Mouse (Mus musculus) hindbrain, embryonic 15.5 days (tissue): Measurements from ENCODE around the gene Ankrd66. TPM values are rescaled to one million over a fixed set of nuclear protein-coding genes. Genes with fewer than 3 reads are reported as not detected.

Source experiments
- ATAC-seq: fragments of 200-750 bp; cut with Nextera tagmentation; 2 replicates; pipeline ENCODE4 v1.8.0; 2017; ENCODE audit warnings: low read depth, moderate number of reproducible peaks, moderate TSS enrichment; ENCODE audit not compliant: low FRiP score
- H3K27ac ChIP-seq: fragments of 300-500 bp; sonication (generic); replicated peaks from 2 replicates; pipeline ENCODE4 v1.5.1; 2015; ENCODE audit warnings: mild to moderate bottlenecking, inconsistent platforms
- H3K27me3 ChIP-seq: fragments of 300-500 bp; sonication (generic); 2 replicates; pipeline ENCODE4 v1.6.1; 2015; ENCODE audit warnings: control low read depth, inconsistent platforms
- H3K36me3 ChIP-seq: fragments of 300-500 bp; sonication (generic); 2 replicates; pipeline ENCODE4 v1.6.1; 2015; ENCODE audit warnings: control low read depth, inconsistent platforms
- H3K4me1 ChIP-seq: fragments of 300-500 bp; sonication (generic); replicated peaks from 2 replicates; pipeline ENCODE4 v1.6.1; 2015; ENCODE audit warnings: control low read depth, inconsistent platforms
- H3K4me2 ChIP-seq: fragments of 300-500 bp; sonication (generic); 2 replicates; pipeline ENCODE4 v1.6.1; 2015; ENCODE audit warnings: moderate library complexity, mild to moderate bottlenecking, inconsistent platforms
- H3K4me3 ChIP-seq: fragments of 300-500 bp; sonication (generic); 2 replicates; pipeline ENCODE4 v1.5.1; 2015; ENCODE audit warnings: mild to moderate bottlenecking, inconsistent platforms
- H3K9ac ChIP-seq: fragments of 300-500 bp; sonication (generic); 2 replicates; pipeline ENCODE4 v1.6.1; 2015; ENCODE audit warnings: inconsistent platforms
- H3K9me3 ChIP-seq: fragments of 300-500 bp; sonication (generic); 2 replicates; pipeline ENCODE4 v1.6.1; 2016; ENCODE audit warnings: control low read depth, inconsistent platforms
- WGBS: fragments of 180-500 bp; shearing (Covaris S2); methylation state at CpG from one replicate; pipeline ENCODE4 v1.1.7; 2015; 5-methylcytosine and 5-hydroxymethylcytosine counted together
- polyA plus RNA-seq: library from polyadenylated mRNA; unstranded; fragments of >200 nt; fragmentation: Nextera tagmentation; extraction: Ambion mirVana; gene quantifications from 2 replicates; pipeline ENCODE4 v1.2.1, GENCODE M21; 2015

Gene Ankrd66
- polyA plus RNA-seq: 0.76 and 1.1 TPM in 2 replicates

DNA sequence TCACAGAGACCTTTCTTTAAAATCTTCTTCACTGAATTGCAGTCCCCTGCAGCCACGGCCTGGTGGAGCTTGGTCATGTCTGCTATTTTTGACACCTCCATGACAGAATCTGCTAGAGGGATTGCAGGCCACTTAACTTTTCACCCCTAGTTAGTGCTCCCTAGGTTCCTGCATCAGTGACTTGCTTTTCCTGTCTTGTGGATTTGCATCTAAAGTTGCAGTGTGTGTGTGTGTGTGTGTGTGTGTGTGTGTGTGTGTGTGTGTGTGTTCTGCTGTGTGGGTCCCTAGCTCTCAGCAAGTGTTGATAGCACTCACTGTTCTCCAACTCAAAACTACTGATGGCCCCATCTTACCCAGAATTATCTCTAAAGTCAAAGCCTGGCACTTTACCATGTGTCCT is at the start of gene Ankrd66:
TSS of gene Ankrd66 (minus strand) at position 101 of the 400 bp plus-strand sequence.
- Histone ChIP-seq H3K4me1 (no peaks in the 10 kb centered on the region), H3K27ac (no peak within 1 kb of the TSS), H3K4me2 (no peak within 1 kb of the TSS), H3K27me3 (no peaks in the 10 kb centered on the region), H3K36me3 (no peaks in the 10 kb centered on the region), H3K9me3 (no peaks in the 10 kb centered on the region), H3K4me3 (no peak within 1 kb of the TSS), H3K9ac (no peak within 1 kb of the TSS)
- WGBS: 85% methylated on average over 1 of the region's 1 CpGs
- ATAC-seq: no peak

DNA sequence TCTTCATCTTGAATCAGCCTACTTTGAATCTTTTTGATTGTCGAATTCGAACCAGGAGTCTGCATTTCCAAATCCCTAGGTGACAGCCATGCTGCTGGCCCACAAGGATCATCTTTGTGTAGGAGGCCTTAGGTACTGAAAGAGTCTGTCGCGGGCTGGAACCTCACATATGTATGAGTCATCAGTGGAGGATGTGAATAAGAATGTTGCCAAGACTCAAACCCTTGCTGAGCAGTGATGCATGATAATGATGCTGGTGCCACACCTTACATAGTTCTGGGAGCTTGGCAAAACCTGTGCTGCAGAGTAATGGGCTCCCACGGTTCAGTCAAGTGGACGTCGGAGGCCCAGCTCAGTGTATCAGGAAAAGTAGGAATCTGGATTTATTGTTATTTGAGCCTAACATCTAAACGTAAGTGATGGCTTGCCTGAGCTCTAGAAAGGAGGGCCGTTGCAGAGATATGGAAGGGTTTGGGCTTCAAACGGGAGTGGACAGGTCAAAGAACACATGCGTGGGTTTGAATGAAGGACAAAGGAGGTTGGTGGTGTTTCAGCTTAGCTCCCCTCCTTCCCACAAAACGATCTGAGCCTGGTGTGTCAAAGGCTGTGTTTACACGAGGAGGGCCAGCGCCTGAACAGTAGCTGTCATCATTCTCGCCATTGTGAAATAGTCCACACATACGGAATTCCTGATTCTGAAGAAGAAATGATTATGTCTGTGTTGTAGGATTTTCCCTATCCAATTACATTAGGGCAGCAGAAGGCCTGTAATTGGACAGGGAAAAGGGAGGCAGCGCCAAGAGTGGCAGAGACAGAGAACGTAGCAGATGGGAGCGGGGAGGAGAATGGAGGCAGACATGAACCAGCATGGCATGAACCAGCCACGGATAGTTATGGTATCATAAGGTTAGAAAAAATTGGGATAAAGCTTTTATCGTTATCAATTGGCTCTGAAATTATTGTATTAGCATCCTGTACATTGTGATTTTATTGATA is 49.2 kb upstream of the Ankrd66 start:
- no peaks in the 10 kb centered on the region for H3K27me3 ChIP-seq
- no peaks in the 10 kb centered on the region for H3K4me1 ChIP-seq
- ATAC-seq: no peak
- no peak overlapping the region for H3K9ac ChIP-seq
- no peaks in the 10 kb centered on the region for H3K9me3 ChIP-seq
- no peak overlapping the region for H3K4me3 ChIP-seq
- H3K27ac ChIP-seq: no peak overlapping the region
- no peaks in the 10 kb centered on the region for H3K36me3 ChIP-seq
- H3K4me2 ChIP-seq: no peak overlapping the region
- WGBS: 87% methylated on average over 21 of the region's 21 CpGs

DNA sequence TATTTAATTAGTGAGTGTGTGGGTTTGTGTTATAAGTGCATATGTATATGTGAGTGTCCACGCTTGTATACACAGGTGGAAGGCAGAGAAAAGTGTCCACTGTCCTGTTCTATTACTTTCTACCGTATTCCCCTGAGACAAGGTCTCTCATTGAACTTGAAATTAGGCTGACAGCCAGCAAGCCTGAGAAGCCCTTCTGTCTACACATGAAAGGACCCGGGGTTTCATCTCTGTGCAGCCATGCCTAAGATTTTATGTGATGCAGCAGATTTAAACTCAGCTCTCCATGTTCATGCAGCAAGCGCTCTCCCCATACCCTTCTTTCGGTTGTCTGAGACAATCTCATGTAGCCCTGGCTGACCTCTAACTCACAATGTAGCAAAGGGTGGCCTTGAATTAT is 47.1 kb upstream of the Ankrd66 start:
- ATAC-seq: no peak
- WGBS: 64% methylated on average over 5 of the region's 5 CpGs
- Histone ChIP-seq H3K4me1 (no peaks in the 10 kb centered on the region), H3K27me3 (no peaks in the 10 kb centered on the region), H3K4me2 (no peak overlapping the region), H3K9me3 (no peaks in the 10 kb centered on the region), H3K36me3 (no peaks in the 10 kb centered on the region), H3K9ac (no peak overlapping the region), H3K4me3 (no peak overlapping the region), H3K27ac (no peak overlapping the region)

DNA sequence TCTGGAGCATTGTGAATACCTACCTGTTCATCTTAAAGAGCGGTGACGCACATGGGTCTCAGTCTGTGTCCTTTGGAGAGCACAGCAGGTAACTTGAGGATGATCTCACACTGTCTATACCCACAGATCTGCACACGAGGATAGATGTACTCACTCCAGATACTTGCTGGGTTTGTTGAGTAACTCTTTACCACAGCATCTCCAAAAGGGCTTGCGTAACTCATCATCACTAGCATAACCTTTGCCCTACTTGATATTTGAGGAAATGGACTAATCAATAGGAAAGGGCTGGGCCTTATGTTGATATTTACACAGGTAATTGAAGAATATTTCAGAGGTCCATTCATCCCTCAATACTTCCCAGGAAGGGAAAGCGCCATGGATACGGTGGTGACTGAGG is 46.3 kb upstream of the Ankrd66 start:
- Histone ChIP-seq H3K9ac (no peak overlapping the region), H3K9me3 (no peaks in the 10 kb centered on the region), H3K4me2 (no peak overlapping the region), H3K4me3 (no peak overlapping the region), H3K27me3 (no peaks in the 10 kb centered on the region), H3K36me3 (no peaks in the 10 kb centered on the region), H3K4me1 (no peaks in the 10 kb centered on the region), H3K27ac (no peak overlapping the region)
- 94% methylated on average over 6 of the region's 6 CpGs for WGBS
- ATAC-seq: no peak

DNA sequence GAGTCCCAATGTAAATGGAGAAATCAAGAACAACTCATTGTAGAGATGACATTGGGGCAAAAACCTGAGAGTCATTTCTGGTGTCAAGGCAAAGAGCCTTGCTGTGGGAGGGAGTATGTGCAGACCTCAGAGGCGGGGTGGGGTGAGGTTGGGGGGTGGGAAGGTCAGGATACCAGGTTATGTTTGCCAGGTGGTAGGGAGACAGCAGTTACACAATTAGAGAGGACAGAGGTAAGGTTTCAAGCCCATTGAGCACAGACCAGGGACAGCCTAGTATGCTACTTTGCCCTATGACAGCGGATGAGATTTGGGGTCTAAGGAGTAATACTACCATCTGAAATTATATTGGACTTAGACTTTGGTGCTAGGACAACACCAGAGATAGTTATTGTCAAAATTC is 43.8 kb upstream of the Ankrd66 start:
- no peaks in the 10 kb centered on the region for H3K4me1 ChIP-seq
- no peak overlapping the region for H3K27ac ChIP-seq
- H3K9me3 ChIP-seq: no peaks in the 10 kb centered on the region
- H3K4me2 ChIP-seq: no peak overlapping the region
- 93% methylated on average over 2 of the region's 2 CpGs for WGBS
- ATAC-seq: no peak
- H3K9ac ChIP-seq: no peak overlapping the region
- H3K27me3 ChIP-seq: no peaks in the 10 kb centered on the region
- no peaks in the 10 kb centered on the region for H3K36me3 ChIP-seq
- no peak overlapping the region for H3K4me3 ChIP-seq

DNA sequence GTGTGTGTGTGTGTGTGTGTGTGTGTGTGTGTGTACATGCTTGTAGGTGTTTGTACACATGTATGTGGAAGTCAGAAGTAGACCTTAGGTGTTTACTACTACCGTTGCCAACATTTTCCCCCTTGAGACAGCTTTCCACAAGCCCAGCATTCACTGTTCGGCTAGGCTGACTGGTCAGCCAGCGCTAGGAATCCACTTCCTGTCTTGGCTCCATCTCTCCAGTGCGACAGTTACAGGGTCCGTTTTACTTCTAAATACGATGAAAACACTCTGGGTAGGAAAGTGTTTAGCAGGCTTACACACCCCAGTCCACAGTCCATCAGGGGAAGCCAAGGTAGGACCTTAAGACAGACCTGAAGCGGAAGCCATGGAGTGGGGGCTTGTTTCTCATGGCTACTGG is 41.3 kb upstream of the Ankrd66 start:
- Histone ChIP-seq H3K27me3 (no peaks in the 10 kb centered on the region), H3K4me2 (no peak overlapping the region), H3K9me3 (no peaks in the 10 kb centered on the region), H3K4me3 (no peak overlapping the region), H3K4me1 (peaks cover 11% of the 10 kb centered on the region), H3K9ac (no peak overlapping the region), H3K27ac (no peak overlapping the region), H3K36me3 (no peaks in the 10 kb centered on the region)
- no peak for ATAC-seq
- WGBS: 86% methylated on average over 7 of the region's 7 CpGs

DNA sequence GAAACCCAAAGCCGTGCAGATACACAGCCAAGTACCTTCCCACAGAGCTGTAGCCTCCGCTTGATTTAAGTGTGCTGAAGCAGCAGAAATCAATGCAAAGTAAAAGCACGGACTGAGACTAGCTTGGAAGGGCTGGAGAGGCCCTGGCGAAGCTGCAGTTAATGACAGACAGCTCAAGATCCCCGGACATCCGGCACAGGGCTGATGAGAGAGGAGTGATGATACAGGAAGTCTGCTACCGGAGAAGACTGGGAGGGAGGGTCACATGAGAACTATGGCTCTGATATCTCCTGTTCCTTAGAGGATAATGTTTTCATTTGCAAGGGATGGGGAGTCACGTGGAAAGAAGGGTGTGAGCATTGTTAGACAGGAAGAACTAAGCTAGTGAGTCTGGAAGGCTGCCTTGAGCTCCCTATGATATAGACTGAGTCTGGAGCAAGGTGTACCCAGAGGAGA is 37.6 kb upstream of the Ankrd66 start:
- no peaks in the 10 kb centered on the region for H3K27me3 ChIP-seq
- ATAC-seq: peak; percentile 71
- peak overlapping the region; percentile 23 for H3K4me2 ChIP-seq
- H3K9me3 ChIP-seq: no peaks in the 10 kb centered on the region
- peak overlapping the region; percentile 18; the same call in 1 of the 2 replicates for H3K27ac ChIP-seq
- WGBS: 15% methylated on average over 8 of the region's 8 CpGs
- no peaks in the 10 kb centered on the region for H3K36me3 ChIP-seq
- H3K4me1 ChIP-seq: peaks cover 11% of the 10 kb centered on the region
- no peak overlapping the region for H3K4me3 ChIP-seq
- H3K9ac ChIP-seq: peak overlapping the region; percentile 7; the same call in 1 of the 2 replicates

DNA sequence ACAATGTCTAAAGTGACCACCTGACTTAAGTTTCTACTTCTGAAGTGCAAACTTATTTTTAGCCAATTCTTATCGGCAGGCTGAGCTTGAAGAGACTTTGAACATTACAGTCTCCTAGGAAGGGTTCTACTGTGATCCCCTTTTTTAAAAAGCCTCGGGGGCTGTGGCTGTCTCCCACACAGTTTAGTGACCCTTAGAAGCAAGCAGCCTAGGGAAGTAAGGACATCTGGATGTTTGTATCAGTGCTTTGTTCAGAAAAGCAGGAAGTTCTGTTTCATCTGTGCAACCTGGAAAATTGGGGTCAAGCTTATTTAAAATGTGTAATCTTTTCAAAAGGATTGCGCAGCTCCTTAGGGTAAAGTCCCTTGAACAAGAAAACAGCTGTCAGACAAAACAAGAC is 37.0 kb upstream of the Ankrd66 start:
- H3K9me3 ChIP-seq: no peaks in the 10 kb centered on the region
- 0 out of 2 replicates have a peak overlapping the region, but pooled peaks have one; percentile 18 for H3K27ac ChIP-seq
- H3K36me3 ChIP-seq: no peaks in the 10 kb centered on the region
- no peaks in the 10 kb centered on the region for H3K27me3 ChIP-seq
- no peak for ATAC-seq
- H3K9ac ChIP-seq: 0 out of 2 replicates have a peak overlapping the region, but pooled peaks have one; percentile 7
- no peak overlapping the region for H3K4me3 ChIP-seq
- WGBS: 30% methylated on average over 3 of the region's 3 CpGs
- H3K4me2 ChIP-seq: peak overlapping the region; percentile 23
- H3K4me1 ChIP-seq: peaks cover 11% of the 10 kb centered on the region

DNA sequence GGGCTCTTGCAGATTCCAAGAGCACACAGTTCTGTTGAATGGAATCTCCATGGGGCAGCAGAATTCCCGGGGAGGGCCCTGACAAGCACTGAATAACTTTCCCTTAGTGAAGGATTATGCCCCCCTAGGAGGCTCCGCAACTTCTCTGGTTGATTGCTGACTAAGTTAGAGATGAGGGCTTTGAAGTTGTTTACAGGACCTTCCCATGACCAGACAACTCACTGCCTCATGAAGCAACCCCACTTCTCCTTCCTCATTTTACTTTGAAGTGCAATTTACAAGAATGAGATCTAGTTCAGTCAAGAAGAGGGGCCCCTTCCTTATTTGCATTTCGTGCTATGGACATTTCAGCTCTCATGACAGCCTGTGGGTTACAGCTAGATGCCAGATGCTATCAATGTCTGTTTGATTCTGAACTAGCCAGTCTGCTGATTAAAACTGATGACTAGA is 30.2 kb upstream of the Ankrd66 start:
- Histone ChIP-seq H3K9me3 (no peaks in the 10 kb centered on the region), H3K4me3 (no peak overlapping the region), H3K4me1 (peaks cover 3% of the 10 kb centered on the region), H3K36me3 (no peaks in the 10 kb centered on the region), H3K27ac (peak overlapping the region; percentile 41), H3K9ac (no peak overlapping the region), H3K27me3 (no peaks in the 10 kb centered on the region), H3K4me2 (no peak overlapping the region; the same call in 1 of the 2 replicates)
- 0 out of 2 replicates have a peak, but pooled peaks have one; percentile 35 for ATAC-seq
- 12% methylated on average over 3 of the region's 3 CpGs for WGBS

DNA sequence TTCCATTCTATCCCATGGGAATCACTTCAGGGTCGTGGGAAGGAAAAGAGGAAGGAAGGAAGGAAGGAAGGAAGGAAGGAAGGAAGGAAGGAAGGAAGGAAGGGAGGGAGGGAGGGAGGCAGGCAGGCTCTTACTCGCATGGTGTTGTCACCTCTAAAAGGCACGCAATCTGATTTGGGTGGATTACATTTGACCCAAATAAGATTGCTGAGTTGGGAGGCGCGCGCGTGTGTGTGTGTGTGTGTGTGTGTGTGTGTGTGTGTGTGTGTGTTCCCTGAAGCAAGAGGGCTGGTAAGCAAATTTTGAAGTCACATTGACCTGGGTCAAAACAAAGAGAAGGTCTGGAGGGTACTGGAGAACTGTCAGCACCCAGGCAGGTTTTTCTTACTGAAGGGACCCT is 25.8 kb upstream of the Ankrd66 start:
- peaks cover 14% of the 10 kb centered on the region for H3K4me1 ChIP-seq
- H3K27me3 ChIP-seq: no peaks in the 10 kb centered on the region
- H3K4me2 ChIP-seq: peak overlapping the region; percentile 97
- no peak overlapping the region for H3K9ac ChIP-seq
- ATAC-seq: no peak
- WGBS: 59% methylated on average over 7 of the region's 7 CpGs
- H3K4me3 ChIP-seq: peak overlapping the region; percentile 52
- H3K27ac ChIP-seq: no peak overlapping the region
- no peaks in the 10 kb centered on the region for H3K36me3 ChIP-seq
- H3K9me3 ChIP-seq: no peaks in the 10 kb centered on the region

GRCm38 (mm10) chr17:43567992-43568888 is 24.8 kb upstream of the Ankrd66 start, which contains the start of gene Pla2g7:
TSS of gene Pla2g7 (plus strand) at chr17:43568098.
- H3K4me3 ChIP-seq: peak within 1 kb of the TSS; percentile 52
- H3K27ac ChIP-seq: peak within 1 kb of the TSS; percentile 72
- H3K9ac ChIP-seq: peak within 1 kb of the TSS; percentile 60
- peak; percentile 91 for ATAC-seq
- no peaks in the 10 kb centered on the region for H3K27me3 ChIP-seq
- H3K4me1 ChIP-seq: peaks cover 14% of the 10 kb centered on the region
- H3K4me2 ChIP-seq: peak within 1 kb of the TSS; percentile 97
- no peaks in the 10 kb centered on the region for H3K36me3 ChIP-seq
- H3K9me3 ChIP-seq: no peaks in the 10 kb centered on the region
- WGBS: under 1% methylated on average over 34 of the region's 34 CpGs
